Comparison of ENCODE assay signal across 24 mouse cellular contexts in genomic region chr2:71711640-71712039, GRCm38 (mm10).
"Had no signal": no experiment of that assay in that cellular context is flagged by ENCODE, and none has a peak within 500 bp of the region (broad histone marks: within the 10 kb centered on the region; RNA-seq: fewer than 3 reads in every experiment).

No protein-coding gene starts in this region.

- H3K4me3 ChIP-seq: heart, embryonic 12.5 days; hindbrain, embryonic 13.5 days; hindbrain, embryonic 15.5 days; intestine, embryonic 15.5 days; kidney, embryonic 15.5 days; limb, embryonic 13.5 days; limb, embryonic 15.5 days; liver, embryonic 12.5 days had no signal

- H3K27ac ChIP-seq: hindbrain, embryonic 13.5 days; hindbrain, embryonic 15.5 days; hindbrain, postnatal 0 days; intestine, embryonic 15.5 days; kidney, embryonic 15.5 days; kidney, postnatal 0 days; limb, embryonic 13.5 days; limb, embryonic 15.5 days; liver, embryonic 12.5 days; liver, embryonic 14.5 days had no signal

- DNase-seq: gastrocnemius, postnatal 10 days; gastrocnemius, postnatal 36 days; heart, adult 11 months; heart, postnatal 14 days; heart, postnatal 36 days; kidney, adult 18-20 months; kidney, adult 8-10 months; kidney, postnatal 14 days; kidney, postnatal 36 days; layer of hippocampus, adult 9-11 months; layer of hippocampus, postnatal 36 days; left cerebral cortex, postnatal 4 days had no signal

- H3K27me3 ChIP-seq: heart, embryonic 12.5 days; hindbrain, embryonic 13.5 days; hindbrain, embryonic 15.5 days; intestine, embryonic 15.5 days; kidney, embryonic 15.5 days; limb, embryonic 13.5 days; limb, embryonic 15.5 days; liver, embryonic 12.5 days had no signal

- H3K36me3 ChIP-seq: heart, embryonic 12.5 days; hindbrain, embryonic 13.5 days; hindbrain, embryonic 15.5 days; intestine, embryonic 15.5 days; kidney, embryonic 15.5 days; limb, embryonic 13.5 days; limb, embryonic 15.5 days; liver, embryonic 12.5 days had no signal

- ATAC-seq: hindbrain, postnatal 0 days; intestine, embryonic 15.5 days; intestine, postnatal 0 days; liver, embryonic 12.5 days had no signal

- H3K9me3 ChIP-seq: heart, embryonic 12.5 days; hindbrain, embryonic 13.5 days; hindbrain, embryonic 15.5 days; intestine, embryonic 15.5 days; kidney, embryonic 15.5 days; limb, embryonic 13.5 days; limb, embryonic 15.5 days; liver, embryonic 12.5 days had no signal

- H3K9ac ChIP-seq: heart, embryonic 12.5 days; hindbrain, embryonic 13.5 days; hindbrain, embryonic 15.5 days; intestine, embryonic 15.5 days; kidney, embryonic 15.5 days; limb, embryonic 13.5 days; limb, embryonic 15.5 days; liver, embryonic 12.5 days; liver, embryonic 14.5 days had no signal

- H3K4me1 ChIP-seq: hindbrain, embryonic 15.5 days; intestine, embryonic 15.5 days; kidney, embryonic 15.5 days; limb, embryonic 13.5 days; limb, embryonic 15.5 days; liver, embryonic 12.5 days had no signal
